In genomic region chr9:80233831-80234455, GRCm38 (mm10) we compare ENCODE assay signal across 26 mouse cellular contexts.
DNase-seq lines count a peak whose midpoint lies in the region; ATAC-seq and TF ChIP-seq lines count a peak whose summit lies in the region.
"Had no signal": no experiment of that assay in that cellular context is flagged by ENCODE, and none has a peak within 500 bp of the region (broad histone marks: within the 10 kb centered on the region; RNA-seq: fewer than 3 reads in every experiment).

No protein-coding gene starts in this region.

- no peaks in the 10 kb centered on the region; the same call in none of the 2 replicates for H3K4me1 ChIP-seq in midbrain, embryonic 11.5 days (ENCODE audit: control insufficient read depth, insufficient read depth, low read length)
- H3K4me1 ChIP-seq in midbrain, embryonic 16.5 days (ENCODE audit: control insufficient read depth, insufficient read depth, low read length) = no peaks in the 10 kb centered on the region
- no peaks in the 10 kb centered on the region for H3K4me1 ChIP-seq in hindbrain, embryonic 11.5 days (replicated peaks; ENCODE audit: control insufficient read depth, insufficient read depth, low read length)
- no peaks in the 10 kb centered on the region for H3K4me1 ChIP-seq in hindbrain, postnatal 0 days (ENCODE audit: insufficient read depth, low read length)
- H3K4me1 ChIP-seq: embryonic facial prominence, embryonic 13.5 days; forebrain, embryonic 12.5 days; heart, embryonic 15.5 days; intestine, embryonic 15.5 days; limb, embryonic 15.5 days; liver, embryonic 15.5 days; stomach, embryonic 15.5 days had no signal

- no peak overlapping the region for H3K4me3 ChIP-seq in midbrain, embryonic 11.5 days (ENCODE audit: low read depth, low read length)
- H3K4me3 ChIP-seq in midbrain, embryonic 16.5 days (ENCODE audit: low read depth, low read length) = no peak overlapping the region
- no peak overlapping the region for H3K4me3 ChIP-seq in hindbrain, embryonic 11.5 days (ENCODE audit: low read depth, low read length)
- no peak overlapping the region for H3K4me3 ChIP-seq in hindbrain, postnatal 0 days (ENCODE audit: low read length)
- H3K4me3 ChIP-seq: embryonic facial prominence, embryonic 13.5 days; erythroblast, embryonic 14.5 days; forebrain, embryonic 12.5 days; heart, embryonic 15.5 days; intestine, embryonic 15.5 days; limb, embryonic 15.5 days; liver, embryonic 15.5 days; stomach, embryonic 15.5 days had no signal

- no peaks in the 10 kb centered on the region for H3K36me3 ChIP-seq in midbrain, embryonic 11.5 days (ENCODE audit: control insufficient read depth, insufficient read depth, low read length)
- no peaks in the 10 kb centered on the region for H3K36me3 ChIP-seq in midbrain, embryonic 16.5 days (ENCODE audit: control insufficient read depth, insufficient read depth, low read length)
- H3K36me3 ChIP-seq in hindbrain, embryonic 11.5 days (ENCODE audit: control insufficient read depth, insufficient read depth, low read length) = no peaks in the 10 kb centered on the region
- H3K36me3 ChIP-seq in hindbrain, postnatal 0 days (ENCODE audit: insufficient read depth, low read length) = no peaks in the 10 kb centered on the region
- H3K36me3 ChIP-seq: embryonic facial prominence, embryonic 13.5 days; forebrain, embryonic 12.5 days; heart, embryonic 15.5 days; intestine, embryonic 15.5 days; limb, embryonic 15.5 days; liver, embryonic 15.5 days; stomach, embryonic 15.5 days had no signal

- WGBS in midbrain, embryonic 11.5 days = 27% methylated on average over 4 of the region's 4 CpGs
- WGBS in midbrain, embryonic 16.5 days = 26% methylated on average over 4 of the region's 4 CpGs
- 36% methylated on average over 4 of the region's 4 CpGs for WGBS in hindbrain, embryonic 11.5 days
- WGBS in hindbrain, postnatal 0 days = 25% methylated on average over 4 of the region's 4 CpGs

- no peak overlapping the region for H3K27ac ChIP-seq in midbrain, embryonic 11.5 days (ENCODE audit: low read depth, low read length)
- no peak overlapping the region for H3K27ac ChIP-seq in midbrain, embryonic 16.5 days (ENCODE audit: low read length)
- no peak overlapping the region for H3K27ac ChIP-seq in hindbrain, embryonic 11.5 days (ENCODE audit: low read depth, low read length)
- no peak overlapping the region for H3K27ac ChIP-seq in hindbrain, postnatal 0 days
- H3K27ac ChIP-seq: embryonic facial prominence, embryonic 13.5 days; forebrain, embryonic 12.5 days; heart, embryonic 15.5 days; intestine, embryonic 15.5 days; limb, embryonic 15.5 days; liver, embryonic 15.5 days; macrophage; stomach, embryonic 15.5 days had no signal

- H3K9ac ChIP-seq in midbrain, embryonic 11.5 days (ENCODE audit: low read length) = no peak overlapping the region
- no peak overlapping the region for H3K9ac ChIP-seq in midbrain, embryonic 16.5 days (ENCODE audit: low read depth, low read length)
- no peak overlapping the region for H3K9ac ChIP-seq in hindbrain, embryonic 11.5 days (ENCODE audit: low read depth, low read length)
- no peak overlapping the region for H3K9ac ChIP-seq in hindbrain, postnatal 0 days (replicated peaks; ENCODE audit: low read length)
- H3K9ac ChIP-seq: embryonic facial prominence, embryonic 13.5 days; forebrain, embryonic 12.5 days; heart, embryonic 15.5 days; intestine, embryonic 15.5 days; limb, embryonic 15.5 days; liver, embryonic 15.5 days; stomach, embryonic 15.5 days had no signal

- H3K9me3 ChIP-seq in midbrain, embryonic 11.5 days (ENCODE audit: control insufficient read depth, low read length) = no peaks in the 10 kb centered on the region
- H3K9me3 ChIP-seq in midbrain, embryonic 16.5 days (replicated peaks; ENCODE audit: control insufficient read depth, low read length, poor library complexity, severe bottlenecking) = no peaks in the 10 kb centered on the region
- H3K9me3 ChIP-seq in hindbrain, embryonic 11.5 days (ENCODE audit: control insufficient read depth, low read length) = no peaks in the 10 kb centered on the region
- no peaks in the 10 kb centered on the region for H3K9me3 ChIP-seq in hindbrain, postnatal 0 days (ENCODE audit: low read length)
- H3K9me3 ChIP-seq: embryonic facial prominence, embryonic 13.5 days; forebrain, embryonic 12.5 days; heart, embryonic 15.5 days; intestine, embryonic 15.5 days; limb, embryonic 15.5 days; liver, embryonic 15.5 days; stomach, embryonic 15.5 days had no signal

- peak; percentile 96 for ATAC-seq in midbrain, embryonic 11.5 days (ENCODE audit: low FRiP score)
- no peak for ATAC-seq in midbrain, embryonic 16.5 days
- ATAC-seq in hindbrain, embryonic 11.5 days (ENCODE audit: low FRiP score) = peak; percentile 92
- peak; percentile 82 for ATAC-seq in hindbrain, postnatal 0 days
- ATAC-seq: intestine, embryonic 15.5 days; lung, postnatal 0 days had no signal

- no peak for TF ChIP-seq CTCF in hindbrain, postnatal 0 days (IDR thresholded peaks at IDR 0.05; ENCODE audit: low read depth)

- no peaks in the 10 kb centered on the region; the same call in 1 of the 2 replicates for H3K27me3 ChIP-seq in midbrain, embryonic 11.5 days (ENCODE audit: control insufficient read depth, insufficient read depth, low read length)
- H3K27me3 ChIP-seq in midbrain, embryonic 16.5 days (ENCODE audit: control insufficient read depth, insufficient read depth, low read depth, low read length) = no peaks in the 10 kb centered on the region
- no peaks in the 10 kb centered on the region for H3K27me3 ChIP-seq in hindbrain, embryonic 11.5 days (ENCODE audit: control insufficient read depth, insufficient read depth, low read length)
- H3K27me3 ChIP-seq in hindbrain, postnatal 0 days (ENCODE audit: insufficient read depth, low read length) = no peaks in the 10 kb centered on the region
- H3K27me3 ChIP-seq: embryonic facial prominence, embryonic 13.5 days; forebrain, embryonic 12.5 days; heart, embryonic 15.5 days; intestine, embryonic 15.5 days; limb, embryonic 15.5 days; liver, embryonic 15.5 days; stomach, embryonic 15.5 days had no signal

- peak; percentile 89 for DNase-seq in midbrain, embryonic 11.5 days (ENCODE audit: low spot score, missing footprints)
- peak; percentile 32 for DNase-seq in hindbrain, embryonic 11.5 days (ENCODE audit: low spot score)
- peak; percentile 20 for DNase-seq in hindbrain, postnatal 0 days (ENCODE audit: low spot score)
- no peak for DNase-seq in right cerebral cortex, adult 2 months (ENCODE audit: low spot score in 2 of 2)
- no peak for DNase-seq in Muller cell, postnatal 12 days (ENCODE audit: inconsistent ontology term)
- no peak for DNase-seq in frontal cortex, postnatal 25 days (ENCODE audit: low spot score in 2 of 2)
- DNase-seq: adrenal gland, postnatal 36 days; cerebellum, adult 9-11 months; heart, postnatal 4 days; kidney, adult 8-10 months; kidney, postnatal 10 days; left cerebral cortex, postnatal 4 days; right cerebral cortex, adult 18-20 months; thymus, adult 18-20 months; thymus, postnatal 36 days had no signal

- no peak overlapping the region for H3K4me2 ChIP-seq in midbrain, embryonic 11.5 days
- H3K4me2 ChIP-seq in midbrain, embryonic 16.5 days (ENCODE audit: low read length) = no peak overlapping the region
- H3K4me2 ChIP-seq in hindbrain, embryonic 11.5 days (replicated peaks; ENCODE audit: low read depth, low read length) = no peak overlapping the region
- no peak overlapping the region for H3K4me2 ChIP-seq in hindbrain, postnatal 0 days (ENCODE audit: low read depth, low read length)
- H3K4me2 ChIP-seq: embryonic facial prominence, embryonic 13.5 days; forebrain, embryonic 12.5 days; heart, embryonic 15.5 days; intestine, embryonic 15.5 days; limb, embryonic 15.5 days; liver, embryonic 15.5 days; stomach, embryonic 15.5 days had no signal

Comparison
In these comparisons a context has a peak if more than half of its experiments do, and no peak if none do; other contexts are left out.
1. DNase-seq: peak in midbrain, embryonic 11.5 days (single experiment), hindbrain, embryonic 11.5 days (single experiment) and hindbrain, postnatal 0 days (single experiment); none in right cerebral cortex, adult 2 months (0 of 2), Muller cell, postnatal 12 days (single experiment) and frontal cortex, postnatal 25 days (0 of 2).